Mouse (Mus musculus): ENCODE measurements around the gene Uqcc2. TPM values are rescaled to one million over a fixed set of nuclear protein-coding genes. Genes with fewer than 3 reads are reported as not detected.

The Uqcc2 gene
- total RNA-seq, 4 experiments from 2014 or later = 185 to 220 (median 203) TPM

DNA sequence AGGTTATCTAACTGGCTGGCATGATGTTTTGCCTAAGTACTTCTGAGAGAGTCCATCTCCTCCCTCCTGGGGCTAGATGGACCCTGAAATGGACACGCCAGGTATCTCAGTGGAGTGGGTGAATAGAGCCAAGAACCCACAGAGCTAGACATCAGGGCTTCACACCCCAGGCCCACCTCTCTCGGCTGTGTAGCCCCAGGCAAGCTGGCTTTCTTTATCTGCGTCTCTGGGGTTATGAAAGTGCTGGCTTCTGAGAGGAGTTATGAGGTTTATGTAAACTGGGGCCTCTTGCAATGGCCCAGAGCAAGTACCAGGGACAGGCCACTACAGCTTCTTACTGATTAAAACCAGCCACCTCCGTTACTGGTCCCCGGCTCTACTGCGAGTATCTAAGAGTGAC, 21.2 kb upstream of the Uqcc2 start:
- no peak for DNase-seq (ENCODE audit: low spot score in 2 of 2)

DNA sequence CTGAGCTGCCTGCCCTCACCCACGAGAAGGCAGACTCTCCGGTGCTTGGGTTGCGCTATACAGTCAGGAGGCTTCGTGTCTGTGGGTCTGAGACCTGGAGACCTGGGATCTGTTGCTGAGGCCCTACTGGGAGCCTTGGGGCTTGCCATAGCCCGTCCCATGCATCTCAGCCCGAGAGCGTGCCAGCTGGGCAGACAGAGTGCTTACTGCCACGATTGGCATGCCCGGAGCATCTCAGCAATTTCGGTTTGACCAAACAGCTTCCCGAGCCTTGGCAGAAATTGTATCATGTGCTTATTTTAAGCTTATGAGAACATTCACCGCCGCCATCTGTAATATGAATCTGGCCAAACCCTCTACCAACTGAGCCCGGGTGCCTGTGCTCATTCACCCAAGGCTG, 20.5 kb upstream of the Uqcc2 start:
- DNase-seq (ENCODE audit: low spot score in 2 of 2) = peak; percentile 47 to 62

DNA sequence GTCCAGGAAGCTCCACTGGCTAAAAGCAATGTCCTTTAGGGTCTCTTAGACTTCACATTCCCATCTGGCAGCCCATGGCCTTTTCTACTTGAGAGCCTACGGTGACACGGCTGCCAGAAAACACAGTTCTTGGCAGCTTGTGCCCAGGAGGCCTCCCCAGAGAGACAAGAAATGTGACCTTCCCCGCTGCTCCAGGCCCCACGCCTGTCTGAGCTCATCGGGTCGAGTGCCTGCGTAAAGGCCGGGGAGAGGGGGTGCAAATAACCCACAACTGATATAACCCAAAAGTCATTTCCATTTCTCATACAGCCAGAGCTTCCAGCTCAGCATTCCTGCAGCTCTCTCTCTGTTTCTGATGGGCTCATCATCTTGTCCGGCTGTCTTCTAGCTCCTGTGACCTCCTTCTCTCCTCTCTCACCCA, 20.1 kb upstream of the Uqcc2 start:
- DNase-seq (ENCODE audit: low spot score in 2 of 2) = no peak

DNA sequence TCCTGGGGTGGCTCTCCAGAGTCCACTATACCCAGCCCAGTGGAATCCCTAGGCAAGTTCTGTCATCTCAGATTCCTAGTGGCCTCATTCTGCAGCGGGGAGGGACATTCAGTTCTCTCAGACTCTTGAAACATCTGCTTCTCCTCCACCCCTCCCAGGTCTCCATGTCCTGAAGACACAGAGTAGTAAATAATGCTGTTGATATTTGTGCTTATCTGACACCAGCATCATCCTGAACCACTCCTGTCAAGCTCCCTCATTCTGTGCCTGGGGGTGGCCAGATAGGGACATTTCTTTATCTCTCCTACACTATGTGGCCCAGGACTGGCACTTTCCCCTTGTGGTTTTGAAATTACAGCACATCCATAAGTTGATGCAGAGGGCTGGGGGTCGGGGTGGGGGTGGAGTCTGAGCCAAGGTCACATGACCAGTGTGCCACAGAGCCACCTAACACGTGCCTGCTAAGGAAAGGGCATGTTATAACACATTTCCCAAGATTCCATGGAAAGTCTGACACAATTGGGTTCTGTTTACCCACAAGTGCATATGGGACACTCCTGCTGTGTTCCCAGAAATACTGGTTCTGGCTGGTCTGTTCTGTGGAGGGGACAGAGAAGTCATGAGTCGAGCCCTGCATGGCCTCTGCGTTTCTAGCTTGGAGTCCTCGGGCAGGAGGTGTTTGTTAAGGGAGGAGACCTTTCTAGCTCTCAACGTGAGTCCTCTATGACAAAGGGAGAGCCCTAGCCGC, 19.4 kb upstream of the Uqcc2 start:
- DNase-seq (ENCODE audit: low spot score in 2 of 2) = no peak

DNA sequence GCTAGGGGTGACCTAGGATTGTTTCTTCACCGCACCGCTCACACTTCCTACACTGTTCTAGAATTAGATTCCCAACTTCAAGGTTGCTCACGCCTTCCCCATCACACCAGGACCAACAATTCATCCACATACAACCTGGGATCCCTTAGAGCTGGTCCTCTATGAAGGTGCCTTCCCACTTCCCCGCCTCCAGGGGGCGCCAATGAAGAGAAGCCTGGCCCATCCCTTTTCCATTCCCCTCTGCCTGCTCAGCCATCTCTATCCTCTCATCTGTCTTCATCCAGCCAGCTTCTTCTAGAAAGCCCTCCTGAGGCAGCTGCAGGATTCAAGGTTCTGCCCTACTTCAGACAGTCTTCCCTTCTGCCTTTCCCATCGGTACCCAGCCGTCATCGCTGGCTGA, 17.7 kb upstream of the Uqcc2 start:
- no peak for DNase-seq (ENCODE audit: low spot score in 2 of 2)

DNA sequence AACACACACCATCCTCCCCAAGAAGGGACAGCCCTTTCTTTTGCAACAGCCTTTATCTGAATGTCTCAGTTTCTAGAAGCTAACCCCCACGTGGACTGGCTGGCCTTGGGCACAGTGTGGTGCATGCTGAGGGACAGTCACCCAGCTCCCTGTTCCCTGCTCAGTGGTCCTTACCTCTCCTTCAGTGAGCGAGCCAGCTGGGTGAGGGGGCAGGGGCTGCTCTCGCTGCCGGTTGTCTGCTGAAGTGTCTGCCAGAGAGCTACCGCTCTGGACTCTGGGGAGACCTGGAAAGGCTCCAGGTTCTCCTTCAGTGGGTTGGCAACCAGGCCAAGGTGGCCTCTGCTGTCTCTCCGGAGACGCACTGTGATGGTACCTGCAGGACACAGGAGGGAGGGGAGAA, 17.2 kb upstream of the Uqcc2 start:
- DNase-seq (ENCODE audit: low spot score in 2 of 2) = no peak

DNA sequence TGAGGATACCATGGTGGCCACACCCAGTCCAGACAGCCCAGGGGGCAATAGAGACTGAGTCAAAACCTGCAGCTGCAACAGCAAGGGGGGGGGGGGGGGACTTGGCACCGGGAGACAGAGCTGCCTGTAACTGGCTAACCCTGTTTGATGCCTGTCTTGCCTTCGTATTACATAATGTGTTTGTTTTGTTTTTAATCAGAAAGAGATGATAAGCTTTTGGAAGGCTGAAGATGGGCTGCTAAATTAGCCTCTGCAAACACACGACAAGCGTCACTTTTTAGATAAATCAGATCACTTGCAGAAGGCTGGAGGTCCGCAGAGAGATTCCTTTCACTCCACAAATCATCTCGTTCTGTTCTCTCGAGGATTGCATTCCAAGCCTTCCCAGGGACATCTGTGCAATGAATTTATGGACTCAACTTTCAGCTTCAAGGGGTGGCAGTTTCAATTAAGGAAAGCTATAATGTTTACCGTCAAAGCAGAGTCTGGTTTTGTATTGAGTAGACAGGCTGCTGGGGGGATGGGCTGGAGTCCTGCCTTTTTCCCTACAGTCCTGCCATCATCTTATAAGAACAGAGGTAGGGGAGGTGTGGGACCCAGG, 12.7 kb upstream of the Uqcc2 start:
- DNase-seq (ENCODE audit: low spot score in 2 of 2) = no peak

DNA sequence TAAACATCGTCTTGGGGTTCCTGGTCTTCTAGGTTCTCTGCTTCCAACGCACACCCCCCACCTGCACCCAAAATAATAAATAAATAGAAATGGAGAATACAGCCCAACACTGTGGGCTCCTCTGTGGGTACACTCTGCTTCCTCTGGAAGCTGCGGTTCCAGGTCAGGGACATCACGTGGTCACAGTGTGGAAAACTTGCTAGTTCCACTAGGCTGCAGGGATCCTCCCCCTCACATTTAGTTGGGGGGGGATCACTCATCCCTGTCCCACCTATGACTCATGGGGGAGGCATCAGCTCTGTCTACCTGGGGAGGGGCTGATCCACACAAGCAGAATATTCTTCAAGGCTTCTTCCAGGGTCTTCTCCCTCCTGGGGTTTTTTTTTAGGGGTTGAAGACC, 10.4 kb upstream of the Uqcc2 start:
- no peak for DNase-seq (ENCODE audit: low spot score in 2 of 2)

DNA sequence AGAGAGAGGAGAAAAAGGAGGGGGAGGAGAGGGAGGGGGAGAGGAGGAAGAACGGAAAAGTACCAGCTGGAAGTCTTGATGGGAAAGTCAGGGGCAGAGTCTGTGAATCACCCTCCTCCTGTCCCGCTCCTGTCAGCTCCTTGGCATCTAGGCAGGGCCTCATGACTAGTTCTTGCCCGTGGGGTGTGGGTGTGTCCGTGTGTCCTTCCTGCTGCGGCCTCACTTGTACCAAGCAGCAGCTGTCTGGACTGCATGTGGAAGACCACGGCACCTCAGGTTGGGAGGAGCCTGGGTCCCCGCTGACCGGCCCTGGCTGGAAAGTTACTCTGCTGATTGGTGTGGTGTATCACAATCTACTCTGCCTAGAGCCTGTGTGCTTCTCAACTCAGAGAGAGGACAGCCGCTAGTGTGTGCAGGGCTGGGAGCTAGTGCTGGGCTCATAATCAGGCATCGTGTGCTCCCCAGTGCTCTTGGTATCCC, 8.3 kb upstream of the Uqcc2 start:
- DNase-seq (ENCODE audit: low spot score in 2 of 2) = no peak

DNA sequence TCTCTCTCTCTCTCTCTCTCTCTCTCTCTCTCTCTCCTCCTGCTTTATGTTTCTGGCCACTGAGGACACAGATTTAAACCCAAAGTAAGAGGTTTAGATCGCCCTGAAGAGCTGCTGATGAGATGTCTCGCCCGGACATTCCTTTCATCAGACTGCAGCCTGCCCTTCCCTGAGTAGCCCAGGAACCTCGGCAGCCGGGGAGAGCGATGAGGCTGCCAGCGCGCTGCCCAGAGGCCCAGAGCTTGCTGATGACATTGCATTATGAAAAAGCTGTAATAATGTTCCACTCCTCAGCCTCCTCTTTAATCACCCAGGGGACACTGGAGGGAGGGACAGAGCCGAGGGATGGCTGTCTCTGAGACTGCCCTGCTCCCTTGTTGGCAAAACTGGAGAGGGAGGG, 6.5 kb upstream of the Uqcc2 start:
- DNase-seq (ENCODE audit: low spot score in 2 of 2) = no peak

DNA sequence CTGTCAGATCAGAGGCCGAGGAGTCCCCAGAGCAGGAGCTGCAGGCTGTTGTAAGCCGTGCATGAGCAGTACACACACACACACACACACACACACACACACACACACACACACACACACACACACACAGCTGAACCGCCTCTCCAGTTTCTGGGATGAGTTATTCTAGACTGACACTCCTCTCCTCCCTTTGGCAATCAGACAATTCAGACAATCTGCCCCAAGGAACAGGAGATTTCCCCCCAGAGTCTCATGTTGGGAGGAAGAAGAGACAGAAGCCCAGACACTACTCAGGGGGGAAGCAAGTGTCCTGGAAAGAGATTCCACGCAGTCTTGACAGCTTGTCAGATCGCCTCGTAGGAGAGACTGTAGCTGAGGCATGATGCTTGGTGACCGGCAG, 5.6 kb upstream of the Uqcc2 start:
- DNase-seq (ENCODE audit: low spot score in 2 of 2) = no peak

DNA sequence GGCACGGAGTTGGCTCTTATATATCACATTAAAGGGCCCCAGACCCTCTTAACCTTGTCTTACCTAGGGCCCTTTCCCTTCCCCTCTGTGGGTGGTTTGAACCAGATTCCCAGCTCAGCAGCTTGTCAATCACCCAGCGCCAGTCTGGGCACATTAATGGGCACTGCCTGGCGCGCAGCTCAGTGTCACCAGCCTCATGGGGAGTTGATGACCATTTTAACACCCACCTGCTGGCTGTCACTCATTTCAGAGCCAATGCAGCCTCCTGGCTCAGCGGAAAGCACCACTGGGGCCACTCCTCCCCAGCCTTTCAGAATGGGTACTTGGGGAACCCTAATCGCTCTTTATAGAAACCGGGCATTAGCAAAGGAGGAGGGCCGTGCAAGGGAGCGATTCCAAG, 4.7 kb upstream of the Uqcc2 start:
- no peak for DNase-seq (ENCODE audit: low spot score in 2 of 2)

DNA sequence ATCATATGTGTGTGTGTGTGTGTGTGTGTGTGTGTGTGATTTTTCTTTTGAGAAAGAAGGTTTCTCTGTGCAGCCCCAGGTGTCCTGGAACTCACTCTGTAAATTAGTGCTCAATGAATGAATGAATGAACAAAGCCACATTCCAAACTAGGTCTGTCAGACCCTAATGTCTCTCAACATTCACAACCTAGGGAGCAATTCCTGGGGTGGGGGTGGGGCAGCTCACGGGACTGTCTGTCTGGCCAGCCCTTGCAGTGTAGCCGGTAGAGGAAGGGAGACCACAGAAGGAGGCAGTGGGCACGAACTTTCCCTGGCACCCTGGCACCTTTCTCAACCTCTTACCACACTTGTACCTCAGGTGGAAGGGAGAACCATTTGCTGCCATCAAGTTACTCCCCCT, 999 bp upstream of the Uqcc2 start:
- no peak for DNase-seq (ENCODE audit: low spot score in 2 of 2)

DNA sequence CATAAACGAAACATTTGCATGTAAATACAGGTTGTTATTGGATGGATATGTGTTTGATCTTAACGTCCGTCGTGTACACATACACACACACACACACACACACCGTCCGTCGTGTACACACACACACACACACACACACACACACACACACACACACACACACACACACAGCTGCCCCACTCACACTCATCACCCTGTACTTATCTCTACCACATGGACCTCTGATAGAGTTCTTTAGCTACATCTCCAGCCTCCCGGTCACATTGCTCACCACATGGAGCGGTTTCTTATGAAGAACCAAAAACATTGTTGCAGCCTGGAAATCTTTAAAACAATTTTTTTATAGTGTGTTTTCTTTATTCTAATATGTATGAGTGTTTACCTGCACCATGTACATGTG, 471 bp upstream of the Uqcc2 start:
- no peak for DNase-seq (ENCODE audit: low spot score in 2 of 2)

DNA sequence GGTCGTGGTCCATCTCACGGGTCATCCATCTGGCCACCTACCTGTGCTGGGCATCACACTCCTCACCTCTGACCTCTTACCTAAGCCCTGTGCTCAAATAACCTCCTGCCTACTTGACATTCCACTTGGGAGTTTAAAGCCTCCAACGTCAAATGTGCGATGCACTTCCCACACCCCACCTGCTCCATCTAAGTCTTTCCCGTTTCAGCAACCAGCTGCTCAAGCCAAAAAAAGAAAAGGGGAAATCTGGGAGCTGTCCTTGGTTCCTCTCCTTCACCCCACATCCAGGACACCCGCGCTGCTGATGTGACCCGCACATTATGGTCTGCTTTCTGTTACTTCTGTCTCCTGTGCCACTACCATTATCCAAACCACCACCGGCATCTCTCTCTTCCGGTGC, 1.5 kb downstream of the Uqcc2 start:
- no peak for DNase-seq (ENCODE audit: low spot score in 2 of 2)

DNA sequence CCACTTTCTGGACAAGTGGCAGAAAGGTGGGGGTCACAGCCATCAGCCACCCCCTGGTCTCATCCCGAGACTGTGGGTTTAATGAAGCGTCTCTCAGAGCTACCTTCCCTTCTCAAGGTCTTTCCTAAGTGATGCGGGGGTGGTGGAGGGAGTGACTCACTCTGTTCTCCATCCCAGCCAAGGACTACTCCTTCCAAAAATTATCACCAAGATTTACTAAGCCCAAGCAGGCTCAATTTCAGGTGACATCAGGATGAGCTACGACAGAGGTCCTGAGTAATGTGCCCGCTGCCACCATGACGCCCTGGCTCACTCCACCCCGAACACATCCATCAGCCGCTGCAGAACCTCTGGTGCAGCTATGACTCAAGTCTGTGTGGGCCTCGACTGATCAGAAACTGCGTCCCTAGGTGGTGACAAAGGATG, 2.5 kb downstream of the Uqcc2 start:
- DNase-seq (ENCODE audit: low spot score in 2 of 2) = no peak

DNA sequence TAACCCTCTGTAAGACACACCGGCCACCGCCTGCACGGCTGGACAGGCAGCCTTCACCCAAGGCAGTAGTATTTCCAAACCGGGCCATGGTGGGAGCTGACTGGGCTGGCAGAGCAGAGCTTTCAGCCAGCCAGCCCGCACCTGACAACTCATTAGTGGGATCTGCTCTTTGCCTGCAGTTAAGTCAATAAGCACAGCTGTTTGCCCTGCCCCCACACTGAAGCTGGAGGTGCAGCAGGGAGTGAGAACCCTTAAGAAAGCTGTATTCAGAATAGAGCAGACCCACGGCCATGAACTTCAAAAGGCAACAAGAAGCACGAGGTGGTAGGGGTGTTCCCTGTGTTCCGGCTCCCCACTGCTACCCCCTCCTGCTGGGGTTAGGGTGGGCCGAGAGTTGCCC, 3.5 kb downstream of the Uqcc2 start:
- DNase-seq (ENCODE audit: low spot score in 2 of 2) = no peak

DNA sequence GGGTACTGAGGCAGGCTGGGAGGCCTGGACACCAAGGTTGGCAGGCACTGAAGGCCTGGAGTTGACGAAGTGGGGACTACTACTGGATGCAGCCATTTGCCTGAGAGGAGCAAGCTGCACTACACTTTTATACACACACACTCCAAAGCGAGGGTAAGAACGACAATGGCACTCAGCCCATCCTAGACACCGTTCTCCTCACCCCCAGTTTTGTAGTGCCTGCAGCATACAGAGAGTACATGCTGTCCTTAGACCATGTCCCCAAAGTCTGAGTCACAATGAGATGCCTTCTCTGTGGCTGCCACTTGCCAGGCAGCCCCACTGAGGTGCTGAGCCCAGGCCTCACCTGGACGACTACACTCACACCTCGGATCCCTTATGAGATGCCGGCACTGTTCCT, 3.9 kb downstream of the Uqcc2 start:
- no peak for DNase-seq (ENCODE audit: low spot score in 2 of 2)

DNA sequence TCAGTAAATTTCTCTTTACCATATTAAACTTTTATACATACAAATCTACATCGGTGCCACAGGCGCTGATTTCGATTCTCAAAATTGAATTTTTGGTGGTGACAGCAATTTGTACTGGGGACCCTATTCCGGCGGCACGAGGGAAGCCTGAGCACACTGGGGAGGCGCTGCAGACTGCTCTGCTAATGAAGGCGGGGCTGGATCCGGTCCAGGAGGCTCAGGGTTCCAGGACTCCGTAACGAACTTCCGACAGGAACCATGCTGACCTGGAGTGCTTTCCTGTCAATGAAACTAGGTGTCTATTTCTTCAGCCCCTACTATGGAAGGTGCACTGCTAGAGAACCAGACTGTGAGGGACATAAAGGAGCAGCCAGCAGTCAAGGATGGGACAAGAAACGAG, 4.4 kb downstream of the Uqcc2 start:
- DNase-seq (ENCODE audit: low spot score in 2 of 2) = no peak

DNA sequence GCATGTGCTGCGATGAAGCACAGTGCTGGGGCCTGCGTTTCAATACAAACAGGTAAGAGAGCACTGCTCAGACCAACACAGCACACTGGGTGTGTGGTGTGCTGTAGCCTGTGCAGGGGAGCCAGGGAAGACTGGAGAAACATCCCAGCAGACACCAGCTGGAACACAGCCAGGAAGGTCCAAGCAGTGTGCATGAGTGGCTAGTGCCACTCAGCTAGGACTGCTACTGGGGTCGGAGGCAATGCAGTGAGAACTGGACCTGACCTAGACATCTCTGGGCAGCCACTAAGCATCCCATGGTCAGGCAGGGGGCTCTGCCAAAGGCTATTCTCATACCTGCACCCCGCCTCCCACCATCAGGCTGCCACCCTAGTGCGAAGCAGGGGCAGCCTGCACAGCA, 5.5 kb downstream of the Uqcc2 start:
- no peak for DNase-seq (ENCODE audit: low spot score in 2 of 2)

DNA sequence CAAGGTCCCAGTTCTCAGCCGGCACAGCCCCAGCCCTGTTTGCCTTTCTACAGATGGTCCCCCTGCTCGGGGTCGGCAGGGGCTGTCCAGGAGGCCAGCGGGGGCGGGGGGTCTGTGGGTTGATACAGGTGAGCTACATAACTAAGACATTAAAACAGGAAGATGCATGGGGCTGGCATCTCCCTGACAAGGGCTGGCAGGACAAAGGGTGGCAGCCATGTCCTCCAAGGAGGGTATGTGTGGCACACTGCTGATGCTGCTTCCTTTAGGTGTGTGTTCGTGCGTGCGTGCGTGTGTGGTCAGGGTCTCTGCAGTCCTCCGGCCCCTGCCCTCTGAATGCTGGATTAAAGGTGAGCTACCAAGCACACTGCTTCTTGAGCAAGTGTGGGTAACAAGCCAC, 6.7 kb downstream of the Uqcc2 start:
- DNase-seq (ENCODE audit: low spot score in 2 of 2) = no peak

DNA sequence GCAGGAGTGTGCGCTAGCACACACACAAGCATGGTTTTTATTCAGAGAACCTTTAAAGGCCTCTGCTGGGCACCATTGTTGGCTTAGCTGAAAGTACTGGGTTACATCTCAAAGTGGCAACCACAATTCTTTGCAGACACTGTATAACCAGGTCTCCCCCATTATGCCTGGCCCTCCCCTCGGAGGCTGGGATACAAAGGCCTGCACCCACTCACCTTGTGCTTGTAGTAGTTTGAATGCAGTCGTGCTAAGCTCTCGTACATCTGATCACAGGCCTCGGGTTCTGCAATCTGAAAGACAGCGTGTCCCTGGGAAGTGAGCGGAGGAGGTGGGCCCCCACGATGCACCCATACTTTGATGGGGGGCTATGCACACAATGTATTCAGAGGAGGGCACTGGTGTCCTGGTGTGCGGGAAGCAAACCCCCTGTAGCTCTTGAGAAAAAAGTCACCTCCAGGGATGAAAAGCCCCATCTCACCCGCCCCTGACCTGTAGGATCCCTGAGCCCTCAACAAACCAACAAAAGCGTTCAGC, 8.0 kb downstream of the Uqcc2 start:
- no peak for DNase-seq (ENCODE audit: low spot score in 2 of 2)

DNA sequence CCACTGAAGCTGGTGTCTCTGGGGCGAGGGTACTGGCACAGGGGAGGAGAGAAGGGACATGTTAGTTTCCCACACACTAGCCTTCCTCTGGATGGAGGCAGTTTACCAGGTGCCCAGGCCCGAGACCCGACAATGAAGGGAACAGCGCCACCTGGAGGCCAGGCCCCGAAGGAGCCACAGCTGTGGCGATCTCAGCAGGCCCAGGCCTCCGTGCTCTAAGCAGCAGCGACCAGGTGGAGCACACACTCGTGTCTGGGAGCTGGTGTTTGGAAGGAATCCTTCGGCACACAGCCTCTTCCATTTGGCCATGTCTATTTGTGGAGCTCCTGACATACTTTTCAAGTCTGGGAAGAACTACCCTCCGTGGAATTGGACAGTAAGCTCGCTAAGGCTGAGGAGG, 8.5 kb downstream of the Uqcc2 start:
- DNase-seq (ENCODE audit: low spot score in 2 of 2) = peak in 1 of 2 experiments; percentile 77
